7 mouse cellular contexts compared by ENCODE assay signal in genomic region chr17:50419966-50420365, GRCm38 (mm10).
DNase-seq lines count a peak whose midpoint lies in the region; ATAC-seq lines count a peak whose summit lies in the region.

No protein-coding gene starts in this region.

- WGBS in lung, embryonic 16.5 days, result 75% methylated on average over 8 of the region's 12 CpGs

- no peak for DNase-seq in lung, adult 18-20 months
- peak; percentile 22 for DNase-seq in embryo, embryonic 11 days
- DNase-seq in mesoderm, embryonic 11.5 days (ENCODE audit: low read depth, low spot score), result peak; percentile 86
- DNase-seq in right cerebral cortex, postnatal 25 days, result no peak
- DNase-seq in thymus, postnatal 0 days (ENCODE audit: low spot score), result no peak

- H3K27ac ChIP-seq in lung, embryonic 16.5 days (ENCODE audit: low read length), result no peak overlapping the region

- 0 out of 2 replicates have a peak, but pooled peaks cover 2% of the 10 kb centered on the region for H3K9me3 ChIP-seq in lung, embryonic 16.5 days (ENCODE audit: control insufficient read depth, low read length)

- ATAC-seq in lung, embryonic 16.5 days (ENCODE audit: low read depth), result peak; percentile 87
- ATAC-seq in granulocyte monocyte progenitor cell, adult 5-6 weeks (replicated peaks; ENCODE audit: poor library complexity, severe bottlenecking), result peak; percentile 54

- no peak overlapping the region for H3K4me3 ChIP-seq in lung, embryonic 16.5 days (ENCODE audit: low read length)

- H3K9ac ChIP-seq in lung, embryonic 16.5 days (ENCODE audit: low read length), result no peak overlapping the region

- H3K27me3 ChIP-seq in lung, embryonic 16.5 days (ENCODE audit: control insufficient read depth, insufficient read depth, low read depth, low read length), result no peaks in the 10 kb centered on the region

- no peaks in the 10 kb centered on the region for H3K36me3 ChIP-seq in lung, embryonic 16.5 days (ENCODE audit: control insufficient read depth, insufficient read depth, low read length)

- H3K4me1 ChIP-seq in lung, embryonic 16.5 days (replicated peaks; ENCODE audit: control insufficient read depth, insufficient read depth, low read length), result no peaks in the 10 kb centered on the region

- H3K4me2 ChIP-seq in lung, embryonic 16.5 days (ENCODE audit: low read depth, low read length), result no peak overlapping the region

Comparison
In these comparisons a context has a peak if more than half of its experiments do, and no peak if none do; other contexts are left out.
1. DNase-seq: peak in embryo, embryonic 11 days (single experiment) and mesoderm, embryonic 11.5 days (single experiment); none in lung, adult 18-20 months (0 of 2), right cerebral cortex, postnatal 25 days (single experiment) and thymus, postnatal 0 days (single experiment).